Mouse (Mus musculus) lung, postnatal 0 days (tissue): ENCODE results near the gene Slc9a7.

Experiments used
- CTCF ChIP-seq: IDR thresholded peaks from 2 replicates; pipeline ENCODE4 v1.5.1; 2016; ENCODE audit warnings: antibody characterized with exemption, mild to moderate bottlenecking
- EP300 ChIP-seq: IDR thresholded peaks from 2 replicates; pipeline ENCODE4 v1.6.1; 2016; ENCODE audit warnings: antibody characterized with exemption, mild to moderate bottlenecking, control low read depth

DNA sequence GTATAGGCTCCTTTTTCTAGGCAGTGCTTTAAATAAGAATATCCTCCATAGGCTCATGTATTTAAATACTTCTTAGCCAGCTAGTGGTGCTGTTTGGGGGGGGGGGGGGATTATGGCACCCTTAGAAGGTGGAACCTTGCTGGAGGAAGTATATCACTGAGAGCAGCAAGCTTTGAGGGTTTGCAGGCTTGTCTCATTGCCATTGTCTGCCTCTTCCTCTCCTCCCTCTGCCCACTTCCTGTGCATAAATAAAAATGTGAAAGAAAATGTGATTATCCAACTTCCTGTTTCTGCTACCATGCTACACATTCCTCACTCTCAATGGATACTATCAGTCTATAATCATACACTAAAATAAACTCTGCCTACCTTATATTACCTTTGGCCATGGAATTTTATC lies 123.2 kb downstream of the Slc9a7 start:
- TF ChIP-seq CTCF (no peak), EP300 (no peak)
